Mouse (Mus musculus): ENCODE data around the gene Fam166a. TPM values are rescaled to one million over a fixed set of nuclear protein-coding genes. Genes with fewer than 3 reads are reported as not detected.

The Fam166a gene
- polyA plus RNA-seq, 1 experiment from 2014 or later: not detected

DNA sequence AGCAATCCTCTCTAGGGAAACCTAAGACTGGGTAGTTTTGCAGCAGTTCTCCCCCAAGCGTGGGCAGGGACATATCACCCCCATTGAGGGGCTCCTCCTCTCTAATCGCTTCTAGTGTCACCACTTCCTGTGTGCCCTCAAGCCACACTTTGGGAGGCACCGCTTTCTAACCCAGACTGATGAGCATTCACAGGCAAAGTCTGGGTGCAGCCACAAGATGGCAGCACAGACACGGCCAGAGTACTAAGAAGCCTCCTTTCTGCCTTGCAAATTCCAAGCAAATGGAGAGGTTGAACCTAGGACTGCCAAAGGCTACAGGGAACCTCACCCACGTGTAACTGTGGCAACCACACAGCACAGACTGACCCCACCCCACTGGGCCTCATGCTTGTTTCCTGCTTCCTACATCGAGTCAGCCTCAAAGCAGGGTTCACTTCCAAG lies 25.2 kb upstream of the Fam166a start:
- Histone ChIP-seq H3K9ac (ENCODE audit: low read length) (no peak overlapping the region), H3K9me3 (ENCODE audit: control insufficient read depth, low read length) (no peaks in the 10 kb centered on the region), H3K4me1 (replicated peaks; ENCODE audit: control insufficient read depth, insufficient read depth) (peaks cover 4% of the 10 kb centered on the region; the same call in 1 of the 2 replicates), H3K27me3 (ENCODE audit: control insufficient read depth, insufficient read depth, low read length) (no peaks in the 10 kb centered on the region), H3K4me3 (ENCODE audit: low read depth, low read length) (no peak overlapping the region), H3K36me3 (ENCODE audit: control insufficient read depth, insufficient read depth, low read length) (no peaks in the 10 kb centered on the region), H3K4me2 (replicated peaks; ENCODE audit: low read depth) (0 out of 2 replicates have a peak overlapping the region, but pooled peaks have one; percentile 20), H3K27ac (replicated peaks) (peak overlapping the region; percentile 82)
- peak; percentile 82 for ATAC-seq (ENCODE audit: low FRiP score, low TSS enrichment)
- TF ChIP-seq CTCF (IDR thresholded peaks at IDR 0.05; ENCODE audit: low read depth) (peak; percentile 99), EP300 (optimal IDR thresholded peaks at IDR 0.05) (no peak)
- under 1% methylated on average over 6 of the region's 6 CpGs for WGBS
- DNase-seq (ENCODE audit: low spot score): peak; percentile 88

DNA sequence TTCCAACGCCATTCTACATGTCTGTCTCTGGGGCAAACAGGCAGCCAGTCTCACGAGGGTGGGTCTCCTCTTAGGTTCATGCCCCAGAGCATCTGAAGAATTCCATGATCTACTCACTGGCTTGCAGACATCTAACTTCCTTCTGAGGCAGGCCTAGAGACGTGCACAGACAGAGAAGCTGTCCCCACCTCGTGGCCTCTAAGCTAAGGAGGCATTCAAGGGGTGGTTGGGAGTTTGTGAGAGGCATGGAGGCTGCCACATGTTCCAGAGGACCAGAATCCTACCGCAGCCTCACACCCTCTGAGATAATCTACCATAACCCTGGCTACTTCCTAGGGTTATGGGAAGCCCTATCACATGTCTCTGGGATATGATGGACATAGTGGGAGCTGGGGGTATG lies 24.5 kb upstream of the Fam166a start:
- Histone ChIP-seq H3K36me3 (ENCODE audit: control insufficient read depth, insufficient read depth, low read length) (no peaks in the 10 kb centered on the region), H3K9me3 (ENCODE audit: control insufficient read depth, low read length) (no peaks in the 10 kb centered on the region), H3K4me1 (replicated peaks; ENCODE audit: control insufficient read depth, insufficient read depth) (peaks cover 4% of the 10 kb centered on the region; the same call in 1 of the 2 replicates), H3K27me3 (ENCODE audit: control insufficient read depth, insufficient read depth, low read length) (no peaks in the 10 kb centered on the region), H3K4me3 (ENCODE audit: low read depth, low read length) (no peak overlapping the region), H3K27ac (replicated peaks) (peak overlapping the region; percentile 82), H3K4me2 (replicated peaks; ENCODE audit: low read depth) (0 out of 2 replicates have a peak overlapping the region, but pooled peaks have one; percentile 11), H3K9ac (ENCODE audit: low read length) (peak overlapping the region; percentile 27; the same call in 1 of the 2 replicates)
- DNase-seq (ENCODE audit: low spot score) (no peak), ATAC-seq (ENCODE audit: low FRiP score, low TSS enrichment) (no peak)
- TF ChIP-seq EP300 (optimal IDR thresholded peaks at IDR 0.05): no peak
- WGBS: 58% methylated on average over 5 of the region's 5 CpGs

DNA sequence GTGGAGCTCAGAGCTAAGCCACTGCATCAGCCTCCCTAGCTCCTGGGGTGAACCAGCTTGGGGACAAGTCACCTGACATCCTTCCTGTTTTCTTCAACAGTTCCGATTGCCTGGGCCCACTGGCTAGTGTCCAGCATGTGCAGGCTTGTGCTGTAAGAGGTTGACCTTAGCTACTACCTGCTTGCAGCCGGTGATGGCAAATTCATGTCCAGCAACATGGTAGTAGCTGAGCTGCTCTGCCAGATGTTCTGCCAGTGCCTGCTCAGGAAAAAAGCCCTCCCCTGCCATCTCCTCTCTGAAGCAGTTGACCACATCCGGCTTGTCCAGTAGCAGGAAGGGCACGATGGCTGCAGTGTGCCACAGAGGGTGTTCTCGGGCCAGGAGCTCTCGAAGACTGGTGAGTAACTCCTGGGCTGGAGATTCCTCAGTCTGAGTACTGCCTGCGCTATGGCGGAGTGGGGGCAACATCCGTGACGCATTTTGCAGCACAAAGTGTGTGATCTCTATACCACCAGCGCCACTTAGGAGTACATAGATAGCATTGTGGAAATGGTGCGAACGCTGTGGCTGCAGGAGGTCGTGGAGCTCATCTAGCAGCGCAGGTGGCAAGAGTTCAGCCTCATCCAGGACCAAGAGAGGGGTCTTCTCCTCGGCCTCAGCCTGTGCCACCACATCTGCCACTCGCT lies 23.9 kb upstream of the Fam166a start:
- Histone ChIP-seq H3K27me3 (ENCODE audit: control insufficient read depth, insufficient read depth, low read length) (no peaks in the 10 kb centered on the region), H3K4me1 (replicated peaks; ENCODE audit: control insufficient read depth, insufficient read depth) (peaks cover 4% of the 10 kb centered on the region; the same call in 1 of the 2 replicates), H3K4me2 (replicated peaks; ENCODE audit: low read depth) (peak overlapping the region; percentile 62), H3K4me3 (ENCODE audit: low read depth, low read length) (peak overlapping the region; percentile 42; the same call in 1 of the 2 replicates), H3K36me3 (ENCODE audit: control insufficient read depth, insufficient read depth, low read length) (0 out of 2 replicates have a peak, but pooled peaks cover under 1% of the 10 kb centered on the region), H3K9ac (ENCODE audit: low read length) (peak overlapping the region; percentile 65; the same call in 1 of the 2 replicates), H3K27ac (replicated peaks) (peak overlapping the region; percentile 93), H3K9me3 (ENCODE audit: control insufficient read depth, low read length) (no peaks in the 10 kb centered on the region)
- DNase-seq (ENCODE audit: low spot score): no peak
- ATAC-seq (ENCODE audit: low FRiP score, low TSS enrichment): no peak
- 77% methylated on average over 17 of the region's 17 CpGs for WGBS
- no peak for TF ChIP-seq CTCF (IDR thresholded peaks at IDR 0.05; ENCODE audit: low read depth)
- TF ChIP-seq EP300 (optimal IDR thresholded peaks at IDR 0.05): no peak

DNA sequence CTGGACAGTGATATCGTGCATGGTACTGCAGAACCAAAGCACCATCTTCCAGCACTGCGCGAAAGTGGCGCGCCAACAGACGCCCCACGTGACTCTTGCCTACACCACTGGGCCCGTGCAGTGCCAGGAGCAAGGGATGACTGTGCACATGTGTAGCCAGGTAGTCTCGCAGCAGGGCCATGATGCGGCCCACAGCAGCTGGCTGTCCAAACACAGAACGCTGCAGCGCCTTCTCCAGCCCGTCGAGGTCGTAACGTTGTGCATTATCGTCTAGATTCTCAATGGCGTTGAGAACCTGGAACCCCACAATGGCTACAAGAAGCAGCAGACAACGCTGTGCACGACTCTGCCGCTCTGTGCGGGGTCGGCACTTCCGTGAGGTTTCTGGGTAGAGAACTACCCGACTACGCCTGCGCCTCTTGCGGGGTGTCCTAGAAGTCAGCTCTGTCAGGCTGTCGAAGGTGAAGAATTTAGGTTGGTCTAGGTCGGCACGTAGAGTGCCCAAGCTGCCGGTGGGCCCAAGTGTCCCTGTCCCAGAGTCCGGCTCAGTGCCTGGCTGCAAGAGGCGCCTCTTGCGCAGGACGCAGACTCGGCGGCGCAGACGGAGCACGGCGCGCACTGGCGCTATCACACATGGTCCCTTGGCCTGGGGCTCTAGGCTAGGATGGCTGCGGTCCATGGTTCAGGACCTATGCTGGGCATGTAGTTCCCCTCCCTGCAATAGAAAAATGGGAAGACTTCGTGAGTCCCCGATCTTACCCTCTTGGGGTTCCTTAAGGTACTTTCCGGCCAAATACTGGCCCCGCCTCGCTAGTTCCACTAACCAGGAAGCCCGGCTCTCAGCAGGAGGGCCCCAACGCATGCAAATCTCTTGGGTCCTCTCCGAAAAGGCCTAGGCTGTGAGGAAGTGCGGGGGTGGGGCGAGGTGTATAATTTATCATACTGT lies 23.1 kb upstream of the Fam166a start:
- Histone ChIP-seq H3K27ac (replicated peaks) (peak overlapping the region; percentile 93), H3K36me3 (ENCODE audit: control insufficient read depth, insufficient read depth, low read length) (peaks cover 8% of the 10 kb centered on the region; the same call in 1 of the 2 replicates), H3K9me3 (ENCODE audit: control insufficient read depth, low read length) (no peaks in the 10 kb centered on the region), H3K4me1 (replicated peaks; ENCODE audit: control insufficient read depth, insufficient read depth) (peaks cover 4% of the 10 kb centered on the region; the same call in 1 of the 2 replicates), H3K27me3 (ENCODE audit: control insufficient read depth, insufficient read depth, low read length) (no peaks in the 10 kb centered on the region), H3K4me3 (ENCODE audit: low read depth, low read length) (peak overlapping the region; percentile 42), H3K4me2 (replicated peaks; ENCODE audit: low read depth) (peak overlapping the region; percentile 62), H3K9ac (ENCODE audit: low read length) (peak overlapping the region; percentile 65)
- TF ChIP-seq CTCF (IDR thresholded peaks at IDR 0.05; ENCODE audit: low read depth) (no peak), EP300 (optimal IDR thresholded peaks at IDR 0.05) (no peak)
- 19% methylated on average over 55 of the region's 55 CpGs for WGBS
- ATAC-seq (ENCODE audit: low FRiP score, low TSS enrichment) (peak; percentile 27), DNase-seq (ENCODE audit: low spot score) (peak; percentile 81)

DNA sequence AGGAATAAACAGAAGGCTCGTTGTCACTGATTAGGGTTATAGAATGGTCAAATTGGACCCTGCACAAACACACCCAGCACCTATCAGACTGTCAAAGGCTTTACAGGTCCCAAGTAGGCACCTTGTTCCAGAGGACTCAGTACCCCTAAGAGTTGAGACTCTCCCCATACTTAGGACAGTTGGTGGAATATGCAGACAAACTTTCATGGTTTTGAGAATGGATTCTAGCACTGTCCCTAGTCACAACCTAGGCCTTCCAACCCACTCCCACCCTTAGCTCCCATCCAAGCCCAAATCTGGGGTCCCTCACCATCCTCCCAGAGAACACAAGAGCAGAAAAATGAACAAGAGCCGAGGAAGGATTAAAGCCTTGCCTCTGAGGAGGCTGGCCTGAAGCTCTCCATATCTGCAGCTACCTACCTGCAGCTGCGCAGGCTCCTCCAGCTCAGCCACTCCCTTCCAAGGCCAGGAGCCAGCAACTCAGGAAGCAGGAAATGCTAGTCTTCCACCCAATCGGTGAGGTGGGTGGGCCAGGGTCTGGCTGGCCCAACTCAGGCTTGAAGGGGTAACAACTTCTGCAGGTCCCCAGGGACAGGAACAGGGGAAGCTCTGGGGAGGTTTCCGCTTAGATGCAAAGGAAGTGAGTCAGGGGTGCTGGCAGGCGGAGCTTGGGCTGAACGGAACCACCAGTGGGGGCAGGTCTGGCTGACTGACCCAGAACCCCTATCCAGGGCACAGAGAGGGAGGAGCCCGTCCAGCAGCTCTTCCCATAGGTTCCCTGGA lies 22.2 kb upstream of the Fam166a start, which contains the start of gene Tor4a:
TSS of gene Tor4a (minus strand) at position 715 of the 783 bp plus-strand sequence.
- Histone ChIP-seq H3K27ac (replicated peaks) (peak within 1 kb of the TSS; percentile 93), H3K9me3 (ENCODE audit: control insufficient read depth, low read length) (no peaks in the 10 kb centered on the region), H3K4me1 (replicated peaks; ENCODE audit: control insufficient read depth, insufficient read depth) (peaks cover 4% of the 10 kb centered on the region; the same call in 1 of the 2 replicates), H3K36me3 (ENCODE audit: control insufficient read depth, insufficient read depth, low read length) (peaks cover 12% of the 10 kb centered on the region; the same call in 1 of the 2 replicates), H3K4me2 (replicated peaks; ENCODE audit: low read depth) (peak within 1 kb of the TSS; percentile 62), H3K9ac (ENCODE audit: low read length) (peak within 1 kb of the TSS; percentile 65), H3K4me3 (ENCODE audit: low read depth, low read length) (peak within 1 kb of the TSS; percentile 42), H3K27me3 (ENCODE audit: control insufficient read depth, insufficient read depth, low read length) (no peaks in the 10 kb centered on the region)
- WGBS: 8% methylated on average over 8 of the region's 8 CpGs
- DNase-seq (ENCODE audit: low spot score) (peak; percentile 90), ATAC-seq (ENCODE audit: low FRiP score, low TSS enrichment) (peak; percentile 83)
- no peak for TF ChIP-seq CTCF (IDR thresholded peaks at IDR 0.05; ENCODE audit: low read depth)
- no peak for TF ChIP-seq EP300 (optimal IDR thresholded peaks at IDR 0.05)

Data from stomach, postnatal 0 days (tissue).